Mouse (Mus musculus) hematopoietic stem cell, adult 5-6 weeks (primary cell): Measurements from ENCODE around the gene Cpa2. TPM values are rescaled to one million over a fixed set of nuclear protein-coding genes. Genes with fewer than 3 reads are reported as not detected.

Experiments used
- ATAC-seq, 2 experiments: fragments of 125-278 bp in 1 of 2; replicated peaks in 1 of 2; 2 replicates each; pipeline ENCODE4 v1.8.0; 2016 to 2017; ENCODE audit warnings: inconsistent platforms in 2 of 2, mild to moderate bottlenecking in 2 of 2, moderate number of reproducible peaks in 2 of 2, low read depth in 1 of 2, moderate TSS enrichment in 1 of 2; ENCODE audit not compliant: low FRiP score in 2 of 2, poor library complexity in 2 of 2, severe bottlenecking in 2 of 2, insufficient read depth in 1 of 2, low TSS enrichment in 1 of 2
- total RNA-seq: library from RNA; stranded (forward); fragments of 172-1452, 232-1000 nt; gene quantifications from 2 replicates; pipeline ENCODE4 v1.2.3, GENCODE M21; 2017

Cpa2 gene
- 0.20 and 1.2 TPM in 2 replicates for total RNA-seq

GRCm38 (mm10) chr6:30541009-30541799 lies at the start of gene Cpa2:
Gene Cpa2 (plus strand): TSS chr6:30541582.
- no peak for ATAC-seq

GRCm38 (mm10) chr6:30499049-30499448 lies 42.3 kb upstream of the Cpa2 start:
- ATAC-seq, result peak in 1 of 2 experiments; percentile 56; a peak in 1 of 4 replicates

- ATAC-seq, result no peak
Measured at GRCm38 (mm10) chr6:30508824-30509223, 32.6 kb upstream of the Cpa2 start.

GRCm38 (mm10) chr6:30509265-30510239 lies 31.8 kb upstream of the Cpa2 start, which contains the start of the genes Tmem209 and Ssmem1:
Gene Tmem209 (minus strand): TSS chr6:30509783.
Gene Ssmem1 (plus strand): TSS chr6:30509849.
- ATAC-seq, result peak; percentile 99 to 100

GRCm38 (mm10) chr6:30510291-30510690 lies 31.1 kb upstream of the Cpa2 start:
- no peak for ATAC-seq

GRCm38 (mm10) chr6:30514242-30514641 lies 27.1 kb upstream of the Cpa2 start:
- ATAC-seq, result no peak

GRCm38 (mm10) chr6:30520400-30520799 lies 21.0 kb upstream of the Cpa2 start:
- ATAC-seq, result peak; percentile 21 to 37; a peak in 1 of 4 replicates

- ATAC-seq, result no peak
Measured at GRCm38 (mm10) chr6:30525456-30526332, 15.7 kb upstream of the Cpa2 start.

- ATAC-seq, result 0 out of 4 replicates have a peak, but pooled peaks have one; percentile 12 to 42
Measured at GRCm38 (mm10) chr6:30526586-30527515, 14.5 kb upstream of the Cpa2 start.

GRCm38 (mm10) chr6:30528800-30529199 lies 12.6 kb upstream of the Cpa2 start:
- ATAC-seq, result no peak

- ATAC-seq, result peak in 1 of 2 experiments; percentile 53; a peak in 1 of 4 replicates
Measured at GRCm38 (mm10) chr6:30535340-30535739, 6.0 kb upstream of the Cpa2 start.

- no peak for ATAC-seq
Measured at GRCm38 (mm10) chr6:30538240-30538639, 3.1 kb upstream of the Cpa2 start.

GRCm38 (mm10) chr6:30538800-30539199 lies 2.6 kb upstream of the Cpa2 start:
- ATAC-seq, result no peak

GRCm38 (mm10) chr6:30542277-30542676 lies 895 bp downstream of the Cpa2 start:
- no peak for ATAC-seq

GRCm38 (mm10) chr6:30543077-30543476 lies 1.7 kb downstream of the Cpa2 start:
- ATAC-seq, result no peak

GRCm38 (mm10) chr6:30543851-30544250 lies 2.5 kb downstream of the Cpa2 start:
- no peak for ATAC-seq
